Mouse (Mus musculus) duodenum, adult 2 months (tissue): ENCODE results near the gene Gtf2h2. TPM values are rescaled to one million over a fixed set of nuclear protein-coding genes. Genes with fewer than 3 reads are reported as not detected.

ENCODE experiments used
- polyA plus RNA-seq: library from polyadenylated mRNA; depleted of rRNA; stranded (reverse); fragments of >200 nt; gene quantifications from 2 replicates; pipeline ENCODE4 v1.2.3, GENCODE M21; 2012; ENCODE audit warnings: low replicate concordance; rRNA removed

Gtf2h2 gene
- polyA plus RNA-seq = 5.7 and 19.7 TPM in 2 replicates

GRCm38 (mm10) chr13:100492061-100492787, at the start of gene Gtf2h2:
Gene Gtf2h2, minus strand, starts transcription at chr13:100492579.

DNA sequence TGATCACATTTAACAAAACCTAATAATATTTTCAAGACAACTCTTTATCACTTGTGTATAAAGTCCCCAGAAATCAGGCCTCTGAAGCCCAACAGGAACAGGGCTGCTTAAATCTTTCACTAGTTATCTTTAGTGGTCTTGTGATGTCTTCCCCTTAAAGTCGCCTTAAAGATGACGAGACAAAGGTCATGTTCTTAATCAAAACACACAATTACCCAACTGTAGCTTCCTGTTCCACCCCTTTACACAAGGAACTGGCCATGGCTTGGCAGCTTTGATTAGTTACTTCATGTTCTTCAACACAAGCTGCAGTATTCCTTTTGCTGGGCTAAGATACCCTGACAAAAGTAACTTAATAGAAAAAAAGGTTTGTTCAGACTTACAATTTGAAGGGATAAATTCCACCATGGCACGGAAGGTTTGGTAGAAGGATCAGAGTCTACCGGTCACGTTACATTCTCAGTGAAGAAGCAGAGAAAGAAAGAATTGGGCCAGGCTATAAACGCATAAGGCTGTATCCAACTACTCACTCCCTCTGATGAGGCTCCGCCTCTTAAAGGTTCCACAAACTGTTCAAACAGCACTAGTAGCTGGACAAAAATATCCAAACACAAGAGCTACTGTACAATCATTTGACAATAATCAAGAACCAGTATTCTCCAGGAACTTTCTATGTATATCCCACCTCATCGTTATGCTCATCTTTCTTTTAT, 39.8 kb downstream of the Gtf2h2 start, which contains the start of gene Naip1:
TSS of gene Naip1 (minus strand) at position 455 of the 713 bp plus-strand sequence.

Other genes starting within 250 kb of the Gtf2h2 start
- 6.4 and 14.7 TPM in 2 replicates for gene Naip5, start 246.3 kb downstream of the Gtf2h2 start, polyA plus RNA-seq
- gene Naip6, start 174.9 kb downstream of the Gtf2h2 start, polyA plus RNA-seq = 10.3 and 10.7 TPM in 2 replicates
- gene Naip1, start 39.7 kb downstream of the Gtf2h2 start, polyA plus RNA-seq = 3.8 TPM in 2 replicates
- 7.1 and 13.3 TPM in 2 replicates for gene Ocln, start 60.1 kb upstream of the Gtf2h2 start, polyA plus RNA-seq
- gene Marveld2, start 124.4 kb upstream of the Gtf2h2 start, polyA plus RNA-seq = 10.9 and 11.8 TPM in 2 replicates
- 4.9 and 6.0 TPM in 2 replicates for gene Ak6, start 158.4 kb upstream of the Gtf2h2 start, polyA plus RNA-seq
- gene Rad17, start 158.5 kb upstream of the Gtf2h2 start, polyA plus RNA-seq = 0.78 and 1.2 TPM in 2 replicates
- gene Taf9, start 159.0 kb upstream of the Gtf2h2 start, polyA plus RNA-seq = 0.17 and 0.68 TPM in 2 replicates
- gene Ccdc125, start 177.1 kb upstream of the Gtf2h2 start, polyA plus RNA-seq = 0.07 and 0.50 TPM in 2 replicates
- gene Cdk7, start 238.4 kb upstream of the Gtf2h2 start, polyA plus RNA-seq = 5.8 and 6.3 TPM in 2 replicates